Mouse (Mus musculus): ENCODE results near the gene Dars.

DNA sequence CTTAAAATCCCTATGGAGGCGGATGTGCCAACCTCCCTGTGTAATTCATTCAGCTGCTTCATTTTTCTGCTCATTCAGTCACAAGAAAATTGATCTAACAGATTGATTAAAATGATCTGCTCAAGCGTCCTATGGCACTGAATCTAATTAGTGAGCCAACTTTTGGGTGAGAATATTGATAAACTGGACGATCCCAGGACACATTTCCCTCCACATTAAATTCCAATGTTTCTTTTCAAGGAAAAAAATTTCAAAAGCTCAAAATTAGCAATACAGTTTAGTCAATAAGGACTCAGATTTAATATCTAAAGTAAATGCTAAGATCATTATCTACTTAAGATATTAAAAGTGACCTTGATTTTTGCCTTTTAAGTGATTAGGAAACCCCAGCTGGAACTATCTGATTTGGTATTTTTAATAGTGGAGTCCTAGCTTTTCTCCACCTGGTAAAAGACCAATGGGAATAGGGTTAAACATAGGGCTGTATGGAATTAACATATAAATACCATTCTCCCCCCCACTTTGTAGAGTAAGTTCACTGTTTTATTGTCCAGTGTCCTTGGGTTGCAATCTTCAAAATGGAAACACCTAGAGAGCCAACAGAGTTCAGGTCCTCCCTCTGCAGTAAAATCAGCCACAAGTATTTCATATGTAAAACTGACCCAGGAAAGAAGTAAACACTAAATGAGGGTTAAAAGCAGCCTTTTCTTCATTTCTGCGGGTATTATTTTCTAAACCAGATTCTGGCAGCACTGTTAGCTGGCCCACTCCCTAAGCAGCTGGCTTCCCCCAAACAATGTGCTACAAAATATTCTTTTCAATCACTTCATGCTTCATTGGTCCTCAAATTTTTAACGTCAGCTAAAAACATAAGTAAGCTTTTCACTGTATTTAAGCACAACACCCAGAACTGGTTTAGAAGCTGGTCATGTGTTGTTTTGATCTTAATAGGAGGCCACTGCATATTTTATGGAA, 16.9 kb downstream of the Dars start:
- TF ChIP-seq CTCF (IDR thresholded peaks at IDR 0.05; ENCODE audit: borderline replicate concordance, insufficient read depth, low read depth, low read length): no peak
- no peak for TF ChIP-seq POLR2A (IDR thresholded peaks at IDR 0.05; ENCODE audit: borderline replicate concordance, insufficient read depth, low read length)

Measured in cerebellum, adult 2 months (tissue).